ENCODE assay signal across 17 mouse cellular contexts in the genomic region with DNA sequence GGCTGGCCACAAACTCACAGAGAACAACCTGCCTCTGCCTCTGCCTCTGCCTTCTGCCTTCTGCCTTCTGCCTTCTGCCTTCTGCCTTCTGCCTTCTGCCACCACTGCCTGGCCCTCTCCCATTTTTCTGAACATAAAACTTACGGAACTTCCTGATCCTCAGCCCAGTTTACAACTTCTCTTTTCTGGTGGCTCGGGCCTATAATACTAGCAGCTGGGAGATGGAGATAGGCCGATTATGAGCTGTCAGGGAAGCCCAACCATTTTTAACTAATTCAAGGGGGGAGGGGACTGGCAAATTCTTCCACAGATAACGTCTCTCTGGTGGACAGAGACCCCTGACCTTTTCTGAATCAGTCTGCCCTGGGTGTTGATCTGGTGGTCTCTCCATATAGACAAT. TPM values are rescaled to one million over a fixed set of nuclear protein-coding genes. Genes with fewer than 3 reads are reported as not detected.
DNase-seq lines count a peak whose midpoint lies in the region; ATAC-seq and TF ChIP-seq lines count a peak whose summit lies in the region.
"Had no signal": no experiment of that assay in that cellular context is flagged by ENCODE, and none has a peak within 500 bp of the region (broad histone marks: within the 10 kb centered on the region; RNA-seq: fewer than 3 reads in every experiment).

No protein-coding gene starts in this region.

- peaks cover 19% of the 10 kb centered on the region for H3K4me1 ChIP-seq in kidney, embryonic 15.5 days
- 0 out of 2 replicates have a peak, but pooled peaks cover 3% of the 10 kb centered on the region for H3K4me1 ChIP-seq in stomach, embryonic 15.5 days
- 0 out of 2 replicates have a peak, but pooled peaks cover 4% of the 10 kb centered on the region for H3K4me1 ChIP-seq in stomach, postnatal 0 days (replicated peaks; ENCODE audit: control insufficient read depth, insufficient read depth)
- H3K4me1 ChIP-seq in intestine, embryonic 14.5 days (replicated peaks; ENCODE audit: control insufficient read depth, insufficient read depth, low read length) = peaks cover 5% of the 10 kb centered on the region; the same call in 1 of the 2 replicates

- no peaks in the 10 kb centered on the region for H3K36me3 ChIP-seq in kidney, embryonic 15.5 days
- no peaks in the 10 kb centered on the region for H3K36me3 ChIP-seq in stomach, embryonic 15.5 days
- H3K36me3 ChIP-seq in stomach, postnatal 0 days (ENCODE audit: control insufficient read depth, insufficient read depth, low read length) = no peaks in the 10 kb centered on the region
- no peaks in the 10 kb centered on the region for H3K36me3 ChIP-seq in intestine, embryonic 14.5 days (ENCODE audit: control insufficient read depth, insufficient read depth, low read length)
- H3K36me3 ChIP-seq: heart, embryonic 15.5 days had no signal

- no peak overlapping the region for H3K4me3 ChIP-seq in kidney, embryonic 15.5 days (replicated peaks)
- H3K4me3 ChIP-seq in stomach, embryonic 15.5 days (replicated peaks) = no peak overlapping the region
- no peak overlapping the region for H3K4me3 ChIP-seq in stomach, postnatal 0 days (ENCODE audit: low read depth, low read length)
- H3K4me3 ChIP-seq in intestine, embryonic 14.5 days (ENCODE audit: low read depth, low read length) = no peak overlapping the region
- H3K4me3 ChIP-seq: heart, embryonic 15.5 days had no signal

- H3K9ac ChIP-seq in kidney, embryonic 15.5 days = no peak overlapping the region
- H3K9ac ChIP-seq in stomach, embryonic 15.5 days = no peak overlapping the region
- H3K9ac ChIP-seq in stomach, postnatal 0 days (ENCODE audit: low read length) = no peak overlapping the region
- H3K9ac ChIP-seq in intestine, embryonic 14.5 days (ENCODE audit: low read length) = no peak overlapping the region
- H3K9ac ChIP-seq: forebrain, postnatal 0 days; heart, embryonic 15.5 days; liver, embryonic 14.5 days had no signal

- H3K27me3 ChIP-seq in kidney, embryonic 15.5 days = no peaks in the 10 kb centered on the region
- H3K27me3 ChIP-seq in stomach, embryonic 15.5 days (replicated peaks) = no peaks in the 10 kb centered on the region
- no peaks in the 10 kb centered on the region for H3K27me3 ChIP-seq in stomach, postnatal 0 days (ENCODE audit: control insufficient read depth, insufficient read depth, low read length)
- no peaks in the 10 kb centered on the region for H3K27me3 ChIP-seq in intestine, embryonic 14.5 days (replicated peaks; ENCODE audit: control insufficient read depth, insufficient read depth, low read length)
- H3K27me3 ChIP-seq: heart, embryonic 15.5 days had no signal

- no peak for TF ChIP-seq EP300 in stomach, postnatal 0 days (optimal IDR thresholded peaks at IDR 0.05)

- WGBS in kidney, embryonic 15.5 days = 24% methylated on average over 4 of the region's 4 CpGs
- 18% methylated on average over 4 of the region's 4 CpGs for WGBS in stomach, embryonic 15.5 days
- 32% methylated on average over 4 of the region's 4 CpGs for WGBS in stomach, postnatal 0 days
- WGBS in intestine, embryonic 14.5 days = 17% methylated on average over 4 of the region's 4 CpGs

- DNase-seq in kidney, postnatal 14 days = no peak
- DNase-seq in stomach, postnatal 0 days (ENCODE audit: low spot score) = no peak
- DNase-seq in intestine, embryonic 14.5 days (ENCODE audit: low spot score) = no peak
- no peak for DNase-seq in adrenal gland, postnatal 14 days
- DNase-seq in spleen, postnatal 36 days (ENCODE audit: low spot score in 2 of 2) = no peak
- DNase-seq: adrenal gland, postnatal 36 days; cerebellum, adult 9-11 months; forebrain, postnatal 0 days; gastrocnemius, postnatal 14 days; lung, postnatal 36 days; midbrain, embryonic 14.5 days; right cerebral cortex, adult 18-20 months had no signal

- H3K4me2 ChIP-seq in kidney, embryonic 15.5 days = no peak overlapping the region
- no peak overlapping the region for H3K4me2 ChIP-seq in stomach, embryonic 15.5 days
- no peak overlapping the region for H3K4me2 ChIP-seq in stomach, postnatal 0 days (replicated peaks; ENCODE audit: low read depth)
- H3K4me2 ChIP-seq in intestine, embryonic 14.5 days (ENCODE audit: low read length) = no peak overlapping the region
- H3K4me2 ChIP-seq: heart, embryonic 15.5 days had no signal

- no peak for TF ChIP-seq CTCF in stomach, postnatal 0 days (IDR thresholded peaks at IDR 0.05; ENCODE audit: low read depth)

- H3K9me3 ChIP-seq in kidney, embryonic 15.5 days (replicated peaks) = no peaks in the 10 kb centered on the region
- no peaks in the 10 kb centered on the region for H3K9me3 ChIP-seq in stomach, embryonic 15.5 days
- no peaks in the 10 kb centered on the region for H3K9me3 ChIP-seq in stomach, postnatal 0 days (ENCODE audit: control insufficient read depth, low read length)
- H3K9me3 ChIP-seq in intestine, embryonic 14.5 days (ENCODE audit: control insufficient read depth, low read length) = no peaks in the 10 kb centered on the region
- H3K9me3 ChIP-seq: heart, embryonic 15.5 days had no signal

- ATAC-seq in kidney, embryonic 15.5 days (replicated peaks; ENCODE audit: low FRiP score) = no peak
- ATAC-seq in stomach, embryonic 15.5 days (ENCODE audit: insufficient read depth, low FRiP score, low read depth) = no peak
- ATAC-seq in stomach, postnatal 0 days (ENCODE audit: low FRiP score, low TSS enrichment) = no peak
- no peak; the same call in 1 of the 2 replicates for ATAC-seq in intestine, embryonic 14.5 days (replicated peaks; ENCODE audit: low FRiP score, low TSS enrichment, low read depth)
- ATAC-seq: forebrain, postnatal 0 days had no signal

- peak overlapping the region; percentile 52; the same call in 1 of the 2 replicates for H3K27ac ChIP-seq in kidney, embryonic 15.5 days
- H3K27ac ChIP-seq in stomach, embryonic 15.5 days = 0 out of 2 replicates have a peak overlapping the region, but pooled peaks have one; percentile 13
- H3K27ac ChIP-seq in stomach, postnatal 0 days (replicated peaks) = no peak overlapping the region; the same call in 1 of the 2 replicates
- H3K27ac ChIP-seq in intestine, embryonic 14.5 days (ENCODE audit: low read depth) = peak overlapping the region; percentile 27; the same call in 1 of the 2 replicates
- H3K27ac ChIP-seq: heart, embryonic 15.5 days; liver, embryonic 14.5 days had no signal

RNA-seq across cellular contexts. Expression of gene Fchsd2, which starts 22.3 kb away (rescaled TPM):
- 25.7 and 27.1 TPM in 2 replicates for polyA plus RNA-seq in kidney, embryonic 15.5 days (2015; fragmentation: Nextera tagmentation; extraction: Ambion mirVana)
- polyA plus RNA-seq in stomach, embryonic 15.5 days (2015; fragmentation: Nextera tagmentation; extraction: Ambion mirVana) = 20.0 and 21.2 TPM in 2 replicates
- 6.4 and 6.9 TPM in 2 replicates for polyA plus RNA-seq in stomach, postnatal 0 days (2015; fragmentation: Nextera tagmentation; extraction: Ambion mirVana)
- 24.4 and 26.0 TPM in 2 replicates for polyA plus RNA-seq in intestine, embryonic 14.5 days (2014; fragmentation: Nextera tagmentation; extraction: Ambion mirVana)
- 21.6 and 31.8 TPM in 2 replicates for total RNA-seq in adrenal gland, postnatal 14 days (2021)

RNA-seq across cellular contexts. Expression of gene P2ry2, which starts 57.7 kb away (rescaled TPM):
- 1.1 and 1.5 TPM in 2 replicates for polyA plus RNA-seq in kidney, embryonic 15.5 days (2015; fragmentation: Nextera tagmentation; extraction: Ambion mirVana)
- polyA plus RNA-seq in stomach, embryonic 15.5 days (2015; fragmentation: Nextera tagmentation; extraction: Ambion mirVana) = 3.0 and 4.9 TPM in 2 replicates
- 5.7 and 5.8 TPM in 2 replicates for polyA plus RNA-seq in stomach, postnatal 0 days (2015; fragmentation: Nextera tagmentation; extraction: Ambion mirVana)
- 2.0 and 2.8 TPM in 2 replicates for polyA plus RNA-seq in intestine, embryonic 14.5 days (2014; fragmentation: Nextera tagmentation; extraction: Ambion mirVana)
- 4.3 and 5.0 TPM in 2 replicates for total RNA-seq in adrenal gland, postnatal 14 days (2021)
- polyA plus RNA-seq: CD4-positive, CD25-positive, alpha-beta regulatory T cell, adult 4 months had no signal
